Mouse (Mus musculus): ENCODE data around the gene Tex45. TPM values are rescaled to one million over a fixed set of nuclear protein-coding genes. Genes with fewer than 3 reads are reported as not detected.

Gene Tex45
- polyA plus RNA-seq, 1 experiment from 2014 or later: not detected

DNA sequence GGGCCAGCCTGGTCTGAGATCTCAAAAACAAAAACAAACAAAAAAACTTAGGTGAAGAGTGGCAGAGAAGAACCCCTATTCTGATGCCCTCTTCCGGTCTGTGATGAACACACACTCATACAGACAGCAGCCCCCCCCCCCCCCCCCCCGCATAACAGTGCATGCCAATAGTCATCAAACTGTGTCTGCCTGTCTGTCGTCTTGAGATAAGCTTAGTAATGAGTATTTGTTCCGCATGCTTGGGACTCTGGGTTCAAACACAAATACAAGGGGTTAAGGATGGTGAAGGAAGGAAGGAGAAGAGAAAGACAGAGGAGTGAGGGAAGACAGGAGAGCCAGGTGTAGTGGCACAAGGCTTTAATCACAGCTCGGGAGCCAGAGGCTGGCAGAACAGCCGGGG is 34.2 kb upstream of the Tex45 start:
- Histone ChIP-seq H3K36me3 (replicated peaks; ENCODE audit: insufficient read depth, low read length) (peaks cover 87% of the 10 kb centered on the region), H3K27me3 (ENCODE audit: insufficient read depth, low read length) (no peaks in the 10 kb centered on the region), H3K9me3 (ENCODE audit: low read length) (no peaks in the 10 kb centered on the region), H3K27ac (ENCODE audit: low read depth) (no peak overlapping the region), H3K9ac (replicated peaks) (no peak overlapping the region), H3K4me1 (ENCODE audit: insufficient read depth) (no peaks in the 10 kb centered on the region), H3K4me2 (ENCODE audit: low read depth, low read length) (no peak overlapping the region), H3K4me3 (ENCODE audit: low read depth, low read length) (no peak overlapping the region)
- DNase-seq (no peak), ATAC-seq (peak; percentile 38; the same call in 1 of the 2 replicates)
- no peak for TF ChIP-seq CTCF (IDR thresholded peaks at IDR 0.05; ENCODE audit: low read depth)
- no peak for TF ChIP-seq EP300 (IDR thresholded peaks at IDR 0.05; ENCODE audit: low read depth)
- WGBS (ENCODE audit: insufficient replicate concordance): 69% methylated on average over 6 of the region's 6 CpGs

DNA sequence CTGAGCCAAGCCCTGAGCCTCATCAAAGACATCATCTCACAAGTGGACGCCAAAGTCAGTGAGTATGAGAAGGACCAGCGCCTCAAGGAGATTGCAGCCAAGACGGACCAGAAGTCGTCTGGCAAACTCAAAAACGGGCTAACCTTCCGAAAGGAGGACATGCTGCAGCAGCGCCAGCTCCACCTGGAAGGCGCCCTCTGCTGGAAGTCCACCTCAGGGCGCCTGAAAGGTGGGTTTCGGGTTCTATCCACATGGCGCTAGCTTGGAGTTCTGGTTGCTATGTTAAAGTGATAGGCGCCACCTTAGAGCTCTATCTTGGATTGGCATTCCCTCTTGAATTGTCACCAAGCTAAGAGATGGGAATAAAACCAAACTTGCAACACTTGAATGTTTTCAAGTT is 31.2 kb upstream of the Tex45 start:
- no peak for ATAC-seq
- peak; percentile 52 for TF ChIP-seq CTCF (IDR thresholded peaks at IDR 0.05; ENCODE audit: low read depth)
- TF ChIP-seq EP300 (IDR thresholded peaks at IDR 0.05; ENCODE audit: low read depth): no peak
- Histone ChIP-seq H3K4me1 (ENCODE audit: insufficient read depth) (no peaks in the 10 kb centered on the region), H3K27me3 (ENCODE audit: insufficient read depth, low read length) (no peaks in the 10 kb centered on the region), H3K4me3 (ENCODE audit: low read depth, low read length) (no peak overlapping the region), H3K27ac (ENCODE audit: low read depth) (no peak overlapping the region), H3K9me3 (ENCODE audit: low read length) (no peaks in the 10 kb centered on the region), H3K36me3 (replicated peaks; ENCODE audit: insufficient read depth, low read length) (peaks cover 66% of the 10 kb centered on the region), H3K9ac (replicated peaks) (no peak overlapping the region), H3K4me2 (ENCODE audit: low read depth, low read length) (no peak overlapping the region)
- 78% methylated on average over 12 of the region's 12 CpGs for WGBS (ENCODE audit: insufficient replicate concordance)
- no peak for DNase-seq

GRCm38 (mm10) chr8:3449226-3449625 is 21.4 kb upstream of the Tex45 start:
- Histone ChIP-seq H3K36me3 (replicated peaks; ENCODE audit: insufficient read depth, low read length) (peaks cover 74% of the 10 kb centered on the region), H3K9ac (replicated peaks) (no peak overlapping the region), H3K4me3 (ENCODE audit: low read depth, low read length) (no peak overlapping the region), H3K9me3 (ENCODE audit: low read length) (no peaks in the 10 kb centered on the region), H3K4me1 (ENCODE audit: insufficient read depth) (no peaks in the 10 kb centered on the region), H3K27ac (ENCODE audit: low read depth) (no peak overlapping the region), H3K4me2 (ENCODE audit: low read depth, low read length) (no peak overlapping the region), H3K27me3 (ENCODE audit: insufficient read depth, low read length) (no peaks in the 10 kb centered on the region)
- DNase-seq (no peak), ATAC-seq (no peak)
- 82% methylated on average over 2 of the region's 2 CpGs for WGBS (ENCODE audit: insufficient replicate concordance)
- TF ChIP-seq CTCF (IDR thresholded peaks at IDR 0.05; ENCODE audit: low read depth) (no peak), EP300 (IDR thresholded peaks at IDR 0.05; ENCODE audit: low read depth) (no peak)

GRCm38 (mm10) chr8:3450670-3451069 is 20.0 kb upstream of the Tex45 start:
- no peak overlapping the region for H3K27ac ChIP-seq (ENCODE audit: low read depth)
- H3K9me3 ChIP-seq (ENCODE audit: low read length): no peaks in the 10 kb centered on the region
- ATAC-seq (peak; percentile 56), DNase-seq (peak; percentile 69)
- no peak overlapping the region for H3K4me3 ChIP-seq (ENCODE audit: low read depth, low read length)
- no peak overlapping the region for H3K9ac ChIP-seq (replicated peaks)
- no peaks in the 10 kb centered on the region for H3K27me3 ChIP-seq (ENCODE audit: insufficient read depth, low read length)
- TF ChIP-seq EP300 (IDR thresholded peaks at IDR 0.05; ENCODE audit: low read depth) (no peak), CTCF (IDR thresholded peaks at IDR 0.05; ENCODE audit: low read depth) (peak; percentile 94)
- H3K4me1 ChIP-seq (ENCODE audit: insufficient read depth): no peaks in the 10 kb centered on the region
- H3K4me2 ChIP-seq (ENCODE audit: low read depth, low read length): no peak overlapping the region
- peaks cover 84% of the 10 kb centered on the region for H3K36me3 ChIP-seq (replicated peaks; ENCODE audit: insufficient read depth, low read length)
- 46% methylated on average over 5 of the region's 5 CpGs for WGBS (ENCODE audit: insufficient replicate concordance)

GRCm38 (mm10) chr8:3451992-3452391 is 18.7 kb upstream of the Tex45 start:
- Histone ChIP-seq H3K36me3 (replicated peaks; ENCODE audit: insufficient read depth, low read length) (peaks cover 88% of the 10 kb centered on the region), H3K27me3 (ENCODE audit: insufficient read depth, low read length) (no peaks in the 10 kb centered on the region), H3K4me3 (ENCODE audit: low read depth, low read length) (no peak overlapping the region), H3K27ac (ENCODE audit: low read depth) (no peak overlapping the region), H3K9ac (replicated peaks) (no peak overlapping the region), H3K9me3 (ENCODE audit: low read length) (no peaks in the 10 kb centered on the region), H3K4me2 (ENCODE audit: low read depth, low read length) (no peak overlapping the region), H3K4me1 (ENCODE audit: insufficient read depth) (no peaks in the 10 kb centered on the region)
- ATAC-seq (no peak), DNase-seq (no peak)
- WGBS (ENCODE audit: insufficient replicate concordance): 95% methylated on average over 25 of the region's 25 CpGs
- TF ChIP-seq CTCF (IDR thresholded peaks at IDR 0.05; ENCODE audit: low read depth) (no peak), EP300 (IDR thresholded peaks at IDR 0.05; ENCODE audit: low read depth) (no peak)

DNA sequence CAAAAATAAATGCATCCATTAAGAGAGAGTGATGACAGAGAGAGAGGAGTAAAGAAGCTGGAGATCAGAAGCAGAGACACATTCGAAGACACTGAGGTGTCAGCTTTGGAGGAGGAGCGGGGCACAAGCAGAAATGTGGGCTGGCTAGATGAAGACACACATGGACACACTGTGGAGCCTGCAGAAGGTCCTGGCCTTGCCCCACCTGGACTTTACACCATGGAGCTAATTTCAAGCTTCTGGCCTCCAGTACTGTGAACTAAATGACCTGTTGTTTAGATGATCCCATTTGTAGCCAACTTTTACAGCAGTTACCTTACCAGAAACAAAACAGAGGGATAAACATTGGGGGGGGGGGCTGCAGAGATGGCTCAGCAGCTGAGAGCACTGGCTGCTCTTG is 7.4 kb upstream of the Tex45 start:
- H3K4me3 ChIP-seq (ENCODE audit: low read depth, low read length): no peak overlapping the region
- WGBS (ENCODE audit: insufficient replicate concordance): 70% methylated on average over 2 of the region's 2 CpGs
- H3K27me3 ChIP-seq (ENCODE audit: insufficient read depth, low read length): no peaks in the 10 kb centered on the region
- no peak for DNase-seq
- H3K4me2 ChIP-seq (ENCODE audit: low read depth, low read length): no peak overlapping the region
- TF ChIP-seq EP300 (IDR thresholded peaks at IDR 0.05; ENCODE audit: low read depth): no peak
- no peak for TF ChIP-seq CTCF (IDR thresholded peaks at IDR 0.05; ENCODE audit: low read depth)
- peak overlapping the region; percentile 39; the same call in 1 of the 2 replicates for H3K27ac ChIP-seq (ENCODE audit: low read depth)
- ATAC-seq: peak; percentile 31
- no peak overlapping the region for H3K9ac ChIP-seq (replicated peaks)
- peaks cover 15% of the 10 kb centered on the region; the same call in 1 of the 2 replicates for H3K36me3 ChIP-seq (replicated peaks; ENCODE audit: insufficient read depth, low read length)
- H3K4me1 ChIP-seq (ENCODE audit: insufficient read depth): peaks cover 3% of the 10 kb centered on the region; the same call in 1 of the 2 replicates
- no peaks in the 10 kb centered on the region for H3K9me3 ChIP-seq (ENCODE audit: low read length)

Data from liver, postnatal 0 days (tissue).